Mouse (Mus musculus) limb, embryonic 13.5 days (tissue): ENCODE data around the gene Flt3l. TPM values are rescaled to one million over a fixed set of nuclear protein-coding genes. Genes with fewer than 3 reads are reported as not detected.

Experiments used
- ATAC-seq: fragments of 200-750 bp; cut with Nextera tagmentation; 2 replicates; pipeline ENCODE4 v1.8.0; 2017; ENCODE audit warnings: low read depth, moderate number of reproducible peaks, moderate TSS enrichment; ENCODE audit not compliant: low FRiP score
- H3K27ac ChIP-seq: fragments of 300-500 bp; sonication (generic); 2 replicates; pipeline ENCODE4 v1.5.1; 2015; ENCODE audit warnings: inconsistent platforms, mild to moderate bottlenecking, moderate library complexity
- H3K27me3 ChIP-seq: fragments of 300-500 bp; sonication (generic); 2 replicates; pipeline ENCODE4 v1.6.1; 2015; ENCODE audit warnings: mild to moderate bottlenecking, inconsistent platforms
- H3K36me3 ChIP-seq: fragments of 300-500 bp; sonication (generic); 2 replicates; pipeline ENCODE4 v1.6.1; 2015; ENCODE audit warnings: inconsistent platforms, mild to moderate bottlenecking, moderate library complexity
- H3K4me1 ChIP-seq: fragments of 300-500 bp; sonication (generic); 2 replicates; pipeline ENCODE4 v1.6.1; 2015; ENCODE audit warnings: inconsistent platforms
- H3K4me2 ChIP-seq: fragments of 300-500 bp; sonication (generic); replicated peaks from 2 replicates; pipeline ENCODE4 v1.6.1; 2015; ENCODE audit warnings: inconsistent platforms, mild to moderate bottlenecking, moderate library complexity
- H3K4me3 ChIP-seq: fragments of 300-500 bp; sonication (generic); 2 replicates; pipeline ENCODE4 v1.5.1; 2015; ENCODE audit warnings: moderate library complexity, mild to moderate bottlenecking, inconsistent platforms
- H3K9ac ChIP-seq: fragments of 300-500 bp; sonication (generic); 2 replicates; pipeline ENCODE4 v1.6.1; 2015; ENCODE audit warnings: mild to moderate bottlenecking, inconsistent platforms
- H3K9me3 ChIP-seq: fragments of 300-500 bp; sonication (generic); 2 replicates; pipeline ENCODE4 v1.6.1; 2016; ENCODE audit warnings: inconsistent platforms
- whole genome bisulfite sequencing: fragments of 180-500 bp; shearing (Covaris S2); methylation state at CpG from one replicate; pipeline ENCODE4 v1.1.7; 2015; 5-methylcytosine and 5-hydroxymethylcytosine counted together
- microRNA counts: library from miRNA; unstranded; fragments of <30 nt; microRNA quantifications from one replicate; lab custom pipeline; 2016
- microRNA-seq: library from miRNA; unstranded; fragments of <30 nt; microRNA quantifications from one replicate; pipeline ENCODE4, GENCODE M21; 2016
- polyA plus RNA-seq: library from polyadenylated mRNA; unstranded; fragments of >200 nt; fragmentation: Nextera tagmentation; extraction: Ambion mirVana; gene quantifications from 2 replicates; pipeline ENCODE4 v1.2.1, GENCODE M21; 2015

The Flt3l gene
- polyA plus RNA-seq, 1 experiment from 2014 or later = 1.2 TPM

DNA sequence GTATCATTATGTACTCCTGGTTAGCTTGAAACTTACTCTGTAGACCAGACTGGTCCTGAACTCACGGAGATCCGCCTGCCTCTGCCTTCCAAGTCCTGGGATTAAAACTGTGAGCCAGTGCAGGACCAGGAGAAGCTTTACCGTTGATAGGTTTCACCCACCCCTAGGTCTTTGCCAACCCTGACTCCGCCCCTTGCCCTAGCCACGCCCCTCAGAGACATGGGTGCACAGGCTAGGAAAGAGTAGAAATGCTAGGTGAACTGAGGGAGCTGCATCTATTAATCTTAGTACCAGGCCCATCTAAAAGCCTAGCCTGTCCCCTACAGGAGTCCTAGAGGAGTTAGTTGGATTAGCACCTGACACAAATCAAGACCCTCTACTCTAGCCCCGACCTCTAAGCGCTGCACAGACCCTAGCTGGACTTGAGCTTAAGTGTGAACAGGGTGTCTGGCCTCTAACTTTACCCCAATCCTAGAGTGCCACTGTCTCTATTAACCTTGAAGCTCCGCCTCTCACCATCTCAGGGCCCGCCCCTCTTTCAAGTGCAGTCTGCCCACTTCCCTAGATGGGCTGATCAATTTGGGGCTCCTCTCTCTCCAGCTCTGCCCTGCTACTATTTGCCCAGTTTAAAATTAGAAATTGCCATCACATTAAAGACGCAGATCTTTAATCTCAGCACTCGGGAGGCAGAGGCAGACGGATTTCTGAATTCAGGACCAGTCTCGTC is 45.8 kb downstream of the Flt3l start:
- Histone ChIP-seq H3K9ac (peak overlapping the region; percentile 92), H3K27me3 (no peaks in the 10 kb centered on the region), H3K4me2 (peak overlapping the region; percentile 74), H3K36me3 (peaks cover 49% of the 10 kb centered on the region), H3K4me1 (peaks cover 40% of the 10 kb centered on the region), H3K27ac (peak overlapping the region; percentile 92), H3K4me3 (peak overlapping the region; percentile 72), H3K9me3 (no peaks in the 10 kb centered on the region)
- WGBS = 76% methylated on average over 13 of the region's 13 CpGs
- ATAC-seq = no peak

DNA sequence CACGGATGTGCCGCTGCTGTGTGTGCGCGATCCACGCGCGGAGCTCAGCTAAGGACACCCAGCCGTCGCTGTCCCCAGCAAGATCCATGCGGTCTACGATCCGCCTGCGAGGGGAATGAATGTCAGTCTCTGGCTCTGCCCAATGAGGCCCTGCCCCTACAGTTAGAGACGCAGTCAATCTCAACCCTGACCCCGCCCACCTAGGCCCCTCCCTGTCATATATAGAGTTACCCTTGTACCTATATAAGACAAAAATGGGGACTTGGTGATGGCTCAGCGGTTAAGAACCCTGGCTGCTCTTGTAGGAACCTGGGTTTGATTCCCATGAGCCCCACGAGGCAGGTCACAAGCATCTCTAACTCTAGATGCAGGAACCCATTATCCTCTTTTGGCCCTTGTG is 47.6 kb downstream of the Flt3l start:
- no peaks in the 10 kb centered on the region for H3K9me3 ChIP-seq
- no peaks in the 10 kb centered on the region for H3K27me3 ChIP-seq
- no peak overlapping the region for H3K4me3 ChIP-seq
- WGBS = 94% methylated on average over 17 of the region's 17 CpGs
- peaks cover 64% of the 10 kb centered on the region for H3K36me3 ChIP-seq
- H3K4me2 ChIP-seq = no peak overlapping the region
- no peak overlapping the region for H3K27ac ChIP-seq
- ATAC-seq = no peak
- no peak overlapping the region for H3K9ac ChIP-seq
- peaks cover 25% of the 10 kb centered on the region for H3K4me1 ChIP-seq

DNA sequence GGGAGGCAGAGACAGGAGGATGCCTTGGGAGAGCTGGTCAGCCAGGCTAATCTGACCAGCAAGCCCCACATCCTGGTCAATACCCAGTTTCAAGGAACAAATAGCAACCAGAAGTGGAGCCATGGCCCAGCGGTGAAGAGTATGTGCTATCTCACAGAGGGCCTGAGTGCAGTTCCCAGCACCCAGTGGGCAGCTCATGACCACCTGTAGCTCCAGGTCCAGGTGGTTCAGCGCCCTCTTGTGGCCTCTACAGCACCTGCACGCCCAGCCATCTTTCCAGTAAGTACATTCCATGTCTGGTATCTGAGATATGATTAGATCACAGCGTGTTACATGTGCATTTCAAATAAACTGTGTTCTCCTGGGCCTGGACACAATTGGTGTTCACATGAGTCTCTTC is 50.1 kb downstream of the Flt3l start:
- Histone ChIP-seq H3K36me3 (peaks cover 80% of the 10 kb centered on the region), H3K4me2 (no peak overlapping the region), H3K9me3 (0 out of 2 replicates have a peak, but pooled peaks cover 3% of the 10 kb centered on the region), H3K4me1 (peaks cover 23% of the 10 kb centered on the region), H3K27me3 (no peaks in the 10 kb centered on the region), H3K9ac (no peak overlapping the region), H3K27ac (no peak overlapping the region), H3K4me3 (no peak overlapping the region)
- 84% methylated on average over 4 of the region's 4 CpGs for WGBS
- ATAC-seq = no peak

DNA sequence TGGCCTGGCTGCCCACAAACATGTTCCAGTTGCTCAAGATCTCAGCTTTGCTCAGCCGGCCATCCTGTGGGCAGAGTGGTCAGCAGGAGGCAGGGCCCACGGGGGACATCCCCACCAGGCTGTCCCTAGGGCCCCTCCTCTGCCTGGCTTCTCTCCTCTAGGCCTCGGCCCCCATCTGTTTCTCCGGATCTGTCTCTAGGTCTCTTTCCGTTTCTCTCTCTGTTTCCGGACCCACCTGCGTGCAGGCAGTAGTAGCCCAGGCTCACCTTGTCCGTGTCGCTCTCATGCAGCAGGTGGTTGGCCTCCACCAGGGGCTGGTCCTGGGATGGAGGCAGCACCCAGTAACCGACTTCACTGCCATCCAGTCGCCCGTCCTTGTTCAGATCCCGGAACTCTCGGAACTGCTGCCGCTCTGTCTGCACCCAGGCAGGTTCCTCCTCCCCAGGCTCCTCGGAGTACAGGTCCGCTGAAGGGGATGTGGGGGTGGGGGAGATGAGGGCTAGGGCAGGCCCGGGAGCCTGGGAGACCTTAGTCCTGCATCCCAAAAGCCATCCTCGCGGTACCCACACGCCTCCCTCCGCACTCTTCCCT is 52.8 kb downstream of the Flt3l start:
- H3K9me3 ChIP-seq = 0 out of 2 replicates have a peak, but pooled peaks cover 3% of the 10 kb centered on the region
- no peak for ATAC-seq
- H3K9ac ChIP-seq = 0 out of 2 replicates have a peak overlapping the region, but pooled peaks have one; percentile 31
- peak overlapping the region; percentile 63; the same call in 1 of the 2 replicates for H3K27ac ChIP-seq
- H3K36me3 ChIP-seq = peaks cover 65% of the 10 kb centered on the region
- 87% methylated on average over 22 of the region's 22 CpGs for WGBS
- H3K4me3 ChIP-seq = no peak overlapping the region
- peaks cover 9% of the 10 kb centered on the region; the same call in 1 of the 2 replicates for H3K4me1 ChIP-seq
- H3K27me3 ChIP-seq = no peaks in the 10 kb centered on the region
- no peak overlapping the region for H3K4me2 ChIP-seq

DNA sequence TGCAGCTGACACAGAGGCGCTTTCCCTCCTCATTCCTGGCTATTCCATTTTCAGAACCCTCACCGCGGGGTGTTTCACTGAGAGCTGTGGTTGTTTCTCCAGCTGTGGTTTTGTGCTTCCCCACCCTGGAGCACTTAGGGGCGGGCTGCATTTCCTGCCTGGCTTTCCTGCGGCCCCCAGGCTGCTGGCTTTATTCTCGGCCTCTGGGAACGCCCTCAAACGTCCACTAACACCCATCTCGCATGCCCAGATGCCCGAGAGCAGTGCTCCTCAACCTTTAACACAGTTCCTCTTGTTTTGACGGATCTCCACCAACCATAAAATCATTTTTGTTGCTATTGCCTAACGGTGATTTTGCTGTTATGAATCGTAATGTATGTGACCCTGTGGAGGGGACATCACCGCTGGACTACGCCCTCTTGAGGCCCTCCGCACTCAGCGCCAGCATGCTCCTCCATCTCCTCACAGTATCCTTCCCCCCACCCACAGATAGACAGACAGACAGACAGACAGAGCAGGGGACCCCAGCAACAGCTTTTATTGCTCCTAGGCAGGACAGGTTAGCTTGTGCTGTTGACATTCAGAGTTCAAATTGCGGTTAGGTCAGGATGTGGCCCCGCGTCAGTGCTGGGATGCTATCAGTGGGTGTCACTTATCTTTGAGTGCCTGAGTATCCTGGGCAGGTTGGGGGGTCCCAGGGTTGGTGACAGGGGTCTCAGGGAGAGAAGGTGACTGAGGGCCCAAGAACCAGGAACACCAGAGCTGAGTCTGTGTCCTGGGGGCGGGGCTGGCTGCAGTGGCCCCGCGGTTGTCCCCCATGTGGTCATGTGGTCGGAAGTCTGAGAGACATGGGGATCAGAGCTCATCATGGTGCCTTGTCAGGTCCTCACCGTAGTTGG is 53.6 kb downstream of the Flt3l start:
- H3K4me3 ChIP-seq = no peak overlapping the region
- H3K27me3 ChIP-seq = no peaks in the 10 kb centered on the region
- 0 out of 2 replicates have a peak, but pooled peaks cover 3% of the 10 kb centered on the region for H3K9me3 ChIP-seq
- H3K27ac ChIP-seq = peak overlapping the region; percentile 63
- peaks cover 61% of the 10 kb centered on the region for H3K36me3 ChIP-seq
- ATAC-seq = no peak
- 0 out of 2 replicates have a peak overlapping the region, but pooled peaks have one; percentile 4 for H3K9ac ChIP-seq
- H3K4me2 ChIP-seq = peak overlapping the region; percentile 14; the same call in 1 of the 2 replicates
- peaks cover 9% of the 10 kb centered on the region; the same call in 1 of the 2 replicates for H3K4me1 ChIP-seq
- WGBS = 68% methylated on average over 25 of the region's 25 CpGs

DNA sequence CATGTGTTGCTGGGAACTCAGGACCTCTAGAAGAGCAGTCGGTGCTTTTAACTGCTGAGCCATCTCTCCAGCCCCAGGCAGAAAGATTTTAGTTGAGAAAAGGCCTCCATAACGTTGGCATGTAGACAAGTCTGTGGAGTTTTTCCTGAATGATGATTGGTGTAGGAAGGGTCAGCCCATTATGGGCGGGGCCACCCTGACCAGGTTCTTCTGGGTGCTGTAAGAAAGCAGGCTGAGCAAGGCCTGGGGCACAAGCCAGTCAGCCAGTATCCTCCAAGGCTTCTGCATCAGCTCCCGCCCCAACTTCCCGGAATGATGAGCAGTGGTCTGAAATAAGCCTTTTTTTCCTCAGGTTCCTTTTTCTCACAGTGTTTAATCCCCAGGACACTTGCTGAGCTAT is 55.2 kb downstream of the Flt3l start:
- peaks cover 61% of the 10 kb centered on the region for H3K36me3 ChIP-seq
- no peak overlapping the region for H3K27ac ChIP-seq
- no peaks in the 10 kb centered on the region for H3K27me3 ChIP-seq
- no peak overlapping the region for H3K4me3 ChIP-seq
- peaks cover 9% of the 10 kb centered on the region; the same call in 1 of the 2 replicates for H3K4me1 ChIP-seq
- H3K9me3 ChIP-seq = 0 out of 2 replicates have a peak, but pooled peaks cover 3% of the 10 kb centered on the region
- ATAC-seq = no peak
- no peak overlapping the region for H3K9ac ChIP-seq
- 49% methylated on average over 5 of the region's 5 CpGs for WGBS
- no peak overlapping the region for H3K4me2 ChIP-seq

DNA sequence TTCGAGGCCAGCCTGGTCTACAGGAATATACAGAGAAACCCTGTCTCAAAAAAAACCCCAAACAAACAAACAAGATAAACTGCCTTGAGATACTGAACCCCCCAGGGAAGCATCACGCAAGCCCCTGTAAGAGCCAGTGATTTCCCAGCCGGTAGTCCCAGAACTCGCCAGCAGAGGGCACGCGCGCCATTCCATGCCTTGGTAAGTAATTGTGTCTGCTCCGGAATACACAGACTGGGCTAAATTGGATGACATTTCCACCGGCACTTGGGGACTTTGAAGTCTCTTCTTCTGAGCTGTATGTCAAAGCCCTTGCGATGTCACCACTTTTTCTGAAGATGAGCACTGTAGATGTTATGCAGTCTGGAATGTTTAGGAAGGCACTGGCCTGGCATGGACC is 56.4 kb downstream of the Flt3l start:
- Histone ChIP-seq H3K27me3 (no peaks in the 10 kb centered on the region), H3K4me2 (no peak overlapping the region), H3K4me1 (peaks cover 9% of the 10 kb centered on the region; the same call in 1 of the 2 replicates), H3K9ac (no peak overlapping the region), H3K4me3 (no peak overlapping the region), H3K36me3 (peaks cover 61% of the 10 kb centered on the region), H3K9me3 (0 out of 2 replicates have a peak, but pooled peaks cover 3% of the 10 kb centered on the region), H3K27ac (no peak overlapping the region)
- whole genome bisulfite sequencing = 1% methylated on average over 10 of the region's 10 CpGs
- ATAC-seq = peak; percentile 21; the same call in 1 of the 2 replicates

MicroRNAs encoded within 50 kb of the gene (microRNA counts, 519-probe panel; counts per million panel counts)
- 1,812 counts per million, percentile 21 among the panel's probes with 10 or more counts for microRNA mmu-miR-150 (lab: Ali Mortazavi, UCI)

Small RNAs within 50 kb of the gene (microRNA-seq; reads per million reads assigned to microRNA genes)
- gene Mir150 (5.9 reads per million, percentile 20 among the genes with 10 or more reads in this experiment), gene Mir5121 (14.6 reads per million, percentile 31 among the genes with 10 or more reads in this experiment), gene Mir7055 (not detected)

Other genes with a start within 250 kb of the Flt3l start
- 118 and 119 TPM in 2 replicates for gene Med25, start 243.7 kb downstream of the Flt3l start, polyA plus RNA-seq
- gene Fuz, start 240.4 kb downstream of the Flt3l start, polyA plus RNA-seq = 23.0 and 25.8 TPM in 2 replicates
- 76.1 and 81.6 TPM in 2 replicates for gene Ap2a1, start 206.9 kb downstream of the Flt3l start, polyA plus RNA-seq
- 0.23 and 0.25 TPM in 2 replicates for gene Tsks, start 193.2 kb downstream of the Flt3l start, polyA plus RNA-seq
- 33.9 and 35.0 TPM in 2 replicates for gene Cpt1c, start 161.6 kb downstream of the Flt3l start, polyA plus RNA-seq
- gene Prmt1, start 149.9 kb downstream of the Flt3l start, polyA plus RNA-seq = 670 and 703 TPM in 2 replicates
- gene Irf3, start 138.8 kb downstream of the Flt3l start, polyA plus RNA-seq = 94.6 and 96.8 TPM in 2 replicates
- gene Bcl2l12, start 137.7 kb downstream of the Flt3l start, polyA plus RNA-seq = 77.3 and 78.4 TPM in 2 replicates
- 38.6 and 40.7 TPM in 2 replicates for gene Scaf1, start 120.1 kb downstream of the Flt3l start, polyA plus RNA-seq
- 27.5 and 29.1 TPM in 2 replicates for gene Rras, start 118.5 kb downstream of the Flt3l start, polyA plus RNA-seq
- gene Prr12, start 83.6 kb downstream of the Flt3l start, polyA plus RNA-seq = 14.5 and 15.3 TPM in 2 replicates
- gene Nosip, start 74.0 kb downstream of the Flt3l start, polyA plus RNA-seq = 71.2 and 71.4 TPM in 2 replicates
- 22.3 and 24.5 TPM in 2 replicates for gene Prrg2, start 73.8 kb downstream of the Flt3l start, polyA plus RNA-seq
- gene Rcn3, start 44.2 kb downstream of the Flt3l start, polyA plus RNA-seq = 462 and 483 TPM in 2 replicates
- 44.0 and 45.4 TPM in 2 replicates for gene Fcgrt, start 32.6 kb downstream of the Flt3l start, polyA plus RNA-seq
- 1,512 and 1,535 TPM in 2 replicates for gene Rps11, start 12.0 kb downstream of the Flt3l start, polyA plus RNA-seq
- gene Rpl13a, start 7.7 kb downstream of the Flt3l start, polyA plus RNA-seq = 1,305 and 1,326 TPM in 2 replicates
- 0.60 and 0.75 TPM in 2 replicates for gene Gm45713, start 201 bp downstream of the Flt3l start, polyA plus RNA-seq
- 86.9 and 87.1 TPM in 2 replicates for gene Pih1d1, start 17.9 kb upstream of the Flt3l start, polyA plus RNA-seq
- 45.1 and 46.4 TPM in 2 replicates for gene Aldh16a1, start 18.2 kb upstream of the Flt3l start, polyA plus RNA-seq
- gene Slc17a7, start 27.5 kb upstream of the Flt3l start, polyA plus RNA-seq = 0.19 and 0.23 TPM in 2 replicates
- not detected in 2 replicates for gene Gfy, start 43.1 kb upstream of the Flt3l start, polyA plus RNA-seq
- not detected in 2 replicates for gene Pth2, start 44.6 kb upstream of the Flt3l start, polyA plus RNA-seq
- 0.93 and 1.4 TPM in 2 replicates for gene Ccdc155, start 68.5 kb upstream of the Flt3l start, polyA plus RNA-seq
- gene Dkkl1, start 75.7 kb upstream of the Flt3l start, polyA plus RNA-seq = 1.3 and 1.4 TPM in 2 replicates
- 259 and 263 TPM in 2 replicates for gene Tead2, start 79.3 kb upstream of the Flt3l start, polyA plus RNA-seq
- 1.3 and 2.1 TPM in 2 replicates for gene Cd37, start 102.7 kb upstream of the Flt3l start, polyA plus RNA-seq
- 0.28 and 0.43 TPM in 2 replicates for gene Slc6a16, start 104.7 kb upstream of the Flt3l start, polyA plus RNA-seq
- not detected in 2 replicates for gene Slc6a21, start 141.1 kb upstream of the Flt3l start, polyA plus RNA-seq
- gene Trpm4, start 197.3 kb upstream of the Flt3l start, polyA plus RNA-seq = 15.8 and 19.6 TPM in 2 replicates
- 3.9 and 4.3 TPM in 2 replicates for gene Hrc, start 198.9 kb upstream of the Flt3l start, polyA plus RNA-seq
- 5.2 and 6.9 TPM in 2 replicates for gene Ppfia3, start 230.6 kb upstream of the Flt3l start, polyA plus RNA-seq
- 1.4 and 2.5 TPM in 2 replicates for gene Lin7b, start 234.2 kb upstream of the Flt3l start, polyA plus RNA-seq